In the genomic region with DNA sequence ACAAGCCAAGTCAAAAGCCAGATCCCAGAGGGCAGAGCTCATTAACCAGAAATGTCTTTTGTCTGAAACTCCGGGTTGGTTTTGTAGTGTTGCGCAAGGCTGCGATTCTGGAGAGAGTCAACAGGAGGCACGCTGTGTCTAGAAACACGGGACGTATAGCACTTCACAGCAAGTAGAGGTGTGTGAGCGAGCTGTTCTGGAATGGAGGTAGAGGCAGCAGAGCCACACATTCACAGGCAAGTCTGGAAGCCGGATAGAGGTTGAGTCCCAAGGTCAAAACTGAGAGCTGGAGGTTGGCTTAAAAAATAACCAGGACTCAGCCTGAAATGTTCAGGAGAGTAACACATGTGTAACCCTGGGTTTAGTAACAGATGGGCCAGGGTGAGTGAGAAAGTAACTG, we compare ENCODE assay signal across 11 mouse cellular contexts.
A peak's percentile ranks its signal among the peaks of the same experiment; 100 is the strongest.
DNase-seq lines count a peak whose midpoint lies in the region; ATAC-seq and TF ChIP-seq lines count a peak whose summit lies in the region.
"Had no signal": no experiment of that assay in that cellular context is flagged by ENCODE, and none has a peak within 500 bp of the region (broad histone marks: within the 10 kb centered on the region; RNA-seq: fewer than 3 reads in every experiment).

No protein-coding gene starts in this region.

- WGBS in thymus, adult 2 months: 96% methylated on average over 8 of the region's 8 CpGs
- 71% methylated on average over 8 of the region's 8 CpGs for WGBS in lung, embryonic 14.5 days

- peak; percentile 32 for DNase-seq in thymus, postnatal 4 days
- no peak for DNase-seq in thymus, adult 2 months
- DNase-seq in kidney, adult 9 months: peak; percentile 81
- DNase-seq in lung, embryonic 14.5 days: peak; percentile 42
- peak; percentile 72 for DNase-seq in yolk sac, embryonic 10.5 days (ENCODE audit: low spot score)
- no peak for DNase-seq in Muller cell, postnatal 12 days (ENCODE audit: inconsistent ontology term)
- no peak for DNase-seq in layer of hippocampus, adult 18-20 months (ENCODE audit: low spot score in 2 of 2)
- no peak for DNase-seq in left cerebral cortex, adult 2 months (ENCODE audit: extremely low spot score in 1 of 2, low spot score in 2 of 2)

- intact Hi-C loops in left cerebral cortex, adult 2 months (cut with DNase I): no loop called here

- H3K9ac ChIP-seq in lung, embryonic 14.5 days: no peak overlapping the region
- H3K9ac ChIP-seq: embryonic facial prominence, embryonic 13.5 days had no signal

- no peaks in the 10 kb centered on the region for H3K9me3 ChIP-seq in lung, embryonic 14.5 days (ENCODE audit: low read depth, low read length)
- H3K9me3 ChIP-seq: embryonic facial prominence, embryonic 13.5 days had no signal

- no peak for ATAC-seq in lung, embryonic 14.5 days (ENCODE audit: insufficient read depth)
- ATAC-seq: activated CD4-positive, CD25-positive, alpha-beta regulatory T cell, adult 4 months had no signal

- no peaks in the 10 kb centered on the region for H3K27me3 ChIP-seq in thymus, adult 2 months (ENCODE audit: control insufficient read depth, insufficient read depth, low read length)
- no peaks in the 10 kb centered on the region for H3K27me3 ChIP-seq in lung, embryonic 14.5 days (ENCODE audit: insufficient read depth, low read length)
- H3K27me3 ChIP-seq: embryonic facial prominence, embryonic 13.5 days had no signal

- TF ChIP-seq CTCF in thymus, adult 2 months (IDR thresholded peaks at IDR 0.05; ENCODE audit: borderline replicate concordance, control insufficient read depth, extremely low read depth, insufficient read depth, low read length, poor library complexity): no peak
- TF ChIP-seq CTCF in lung, embryonic 14.5 days (IDR thresholded peaks at IDR 0.05; ENCODE audit: low read depth): peak; percentile 57
- TF ChIP-seq CTCF in left cerebral cortex, adult 2 months (IDR thresholded peaks at IDR 0.05): no peak; the same call in 1 of the 2 replicates

- H3K36me3 ChIP-seq in thymus, adult 2 months (ENCODE audit: control insufficient read depth, insufficient read depth, low read length): no peaks in the 10 kb centered on the region
- no peaks in the 10 kb centered on the region for H3K36me3 ChIP-seq in lung, embryonic 14.5 days (ENCODE audit: insufficient read depth)
- H3K36me3 ChIP-seq: embryonic facial prominence, embryonic 13.5 days had no signal

- no peak overlapping the region for H3K4me2 ChIP-seq in lung, embryonic 14.5 days
- H3K4me2 ChIP-seq: embryonic facial prominence, embryonic 13.5 days had no signal

- no peak overlapping the region for H3K27ac ChIP-seq in thymus, adult 2 months (ENCODE audit: control insufficient read depth, insufficient read depth, low read length)
- H3K27ac ChIP-seq in lung, embryonic 14.5 days (ENCODE audit: low read depth): no peak overlapping the region
- H3K27ac ChIP-seq in left cerebral cortex, adult 2 months: no peak overlapping the region
- H3K27ac ChIP-seq: embryonic facial prominence, embryonic 13.5 days; macrophage had no signal

- H3K4me3 ChIP-seq in thymus, adult 2 months (ENCODE audit: control insufficient read depth, insufficient read depth, low read length): no peak overlapping the region
- no peak overlapping the region for H3K4me3 ChIP-seq in lung, embryonic 14.5 days (ENCODE audit: low read depth, low read length)
- no peak overlapping the region for H3K4me3 ChIP-seq in left cerebral cortex, adult 2 months
- H3K4me3 ChIP-seq: embryonic facial prominence, embryonic 13.5 days had no signal

- no peaks in the 10 kb centered on the region for H3K4me1 ChIP-seq in thymus, adult 2 months (replicated peaks; ENCODE audit: control insufficient read depth, insufficient read depth, low read length)
- H3K4me1 ChIP-seq in lung, embryonic 14.5 days (ENCODE audit: insufficient read depth): no peaks in the 10 kb centered on the region

- TF ChIP-seq POLR2A in thymus, adult 2 months (IDR thresholded peaks at IDR 0.05; ENCODE audit: control insufficient read depth, extremely low read depth, insufficient read depth, low read length, poor library complexity): no peak

Comparison
In these comparisons a context has a peak if more than half of its experiments do, and no peak if none do; other contexts are left out.
1. DNase-seq: peak in thymus, postnatal 4 days (single experiment), kidney, adult 9 months (single experiment), lung, embryonic 14.5 days (single experiment) and yolk sac, embryonic 10.5 days (single experiment); none in thymus, adult 2 months (single experiment), Muller cell, postnatal 12 days (single experiment), layer of hippocampus, adult 18-20 months (0 of 2) and left cerebral cortex, adult 2 months (0 of 2).